Mouse (Mus musculus): ENCODE data around the gene Alkbh4. TPM values are rescaled to one million over a fixed set of nuclear protein-coding genes. Genes with fewer than 3 reads are reported as not detected.
"Not testable (repeated sequence)": the region's sequence is repeated elsewhere in the genome, so short reads cannot be mapped to it uniquely, and the experiment has no call there.

Alkbh4 gene
- polyA plus RNA-seq, 1 experiment from 2014 or later = 22.4 TPM

GRCm38 (mm10) chr5:136113546-136113945, 22.4 kb upstream of the Alkbh4 start:
- not testable (repeated sequence) for H3K4me2 ChIP-seq; H3K27me3 ChIP-seq; H3K36me3 ChIP-seq; H3K4me3 ChIP-seq; ATAC-seq (ENCODE audit: low read depth); H3K9ac ChIP-seq; H3K27ac ChIP-seq (replicated peaks); H3K9me3 ChIP-seq
- WGBS = 52% methylated on average over 4 of the region's 4 CpGs
- H3K4me1 ChIP-seq (replicated peaks) = peaks cover 24% of the 10 kb centered on the region

GRCm38 (mm10) chr5:136115891-136116783, 19.8 kb upstream of the Alkbh4 start, which contains the start of gene Polr2j:
TSS of gene Polr2j (plus strand) at chr5:136116631.
- no peaks in the 10 kb centered on the region for H3K9me3 ChIP-seq
- 3% methylated on average over 42 of the region's 42 CpGs for WGBS
- H3K4me1 ChIP-seq (replicated peaks) = peaks cover 27% of the 10 kb centered on the region
- H3K9ac ChIP-seq = peak within 1 kb of the TSS; percentile 87
- H3K27ac ChIP-seq (replicated peaks) = peak within 1 kb of the TSS; percentile 78
- ATAC-seq (ENCODE audit: low read depth) = peak; percentile 95
- peak within 1 kb of the TSS; percentile 97 for H3K4me3 ChIP-seq
- H3K4me2 ChIP-seq = peak within 1 kb of the TSS; percentile 78
- peaks cover 17% of the 10 kb centered on the region for H3K36me3 ChIP-seq
- H3K27me3 ChIP-seq = no peaks in the 10 kb centered on the region

GRCm38 (mm10) chr5:136116784-136117112, 19.2 kb upstream of the Alkbh4 start:
- H3K27ac ChIP-seq (replicated peaks) = peak overlapping the region; percentile 78
- H3K9me3 ChIP-seq = no peaks in the 10 kb centered on the region
- peak overlapping the region; percentile 87 for H3K9ac ChIP-seq
- peak overlapping the region; percentile 78 for H3K4me2 ChIP-seq
- H3K4me1 ChIP-seq (replicated peaks) = peaks cover 27% of the 10 kb centered on the region
- ATAC-seq (ENCODE audit: low read depth) = peak; percentile 65
- H3K27me3 ChIP-seq = no peaks in the 10 kb centered on the region
- H3K4me3 ChIP-seq = peak overlapping the region; percentile 97
- H3K36me3 ChIP-seq = peaks cover 23% of the 10 kb centered on the region
- WGBS = 0% methylated on average over 22 of the region's 22 CpGs

GRCm38 (mm10) chr5:136122165-136122564, 13.8 kb upstream of the Alkbh4 start:
- WGBS = 88% methylated on average over 10 of the region's 10 CpGs
- no peak for ATAC-seq (ENCODE audit: low read depth)
- H3K4me2 ChIP-seq = no peak overlapping the region
- no peaks in the 10 kb centered on the region for H3K9me3 ChIP-seq
- H3K36me3 ChIP-seq = peaks cover 77% of the 10 kb centered on the region
- no peaks in the 10 kb centered on the region for H3K27me3 ChIP-seq
- H3K4me1 ChIP-seq (replicated peaks) = peaks cover 17% of the 10 kb centered on the region
- H3K9ac ChIP-seq = no peak overlapping the region
- H3K4me3 ChIP-seq = no peak overlapping the region
- no peak overlapping the region for H3K27ac ChIP-seq (replicated peaks)

GRCm38 (mm10) chr5:136136292-136136990, 495 bp downstream of the Alkbh4 start:
- Histone ChIP-seq H3K9me3 (no peaks in the 10 kb centered on the region), H3K27ac (replicated peaks) (0 out of 2 replicates have a peak overlapping the region, but pooled peaks have one; percentile 25), H3K4me1 (replicated peaks) (peaks cover 33% of the 10 kb centered on the region), H3K4me3 (peak overlapping the region; percentile 77), H3K9ac (peak overlapping the region; percentile 78), H3K4me2 (peak overlapping the region; percentile 70), H3K27me3 (no peaks in the 10 kb centered on the region), H3K36me3 (peaks cover 54% of the 10 kb centered on the region)
- 10% methylated on average over 20 of the region's 20 CpGs for WGBS
- 0 out of 2 replicates have a peak, but pooled peaks have one; percentile 13 for ATAC-seq (ENCODE audit: low read depth)

GRCm38 (mm10) chr5:136137658-136138274, 1.8 kb downstream of the Alkbh4 start:
- Histone ChIP-seq H3K27ac (replicated peaks) (no peak overlapping the region), H3K9me3 (no peaks in the 10 kb centered on the region), H3K4me3 (0 out of 2 replicates have a peak overlapping the region, but pooled peaks have one; percentile 77), H3K4me1 (replicated peaks) (peaks cover 33% of the 10 kb centered on the region), H3K36me3 (peaks cover 52% of the 10 kb centered on the region), H3K4me2 (0 out of 2 replicates have a peak overlapping the region, but pooled peaks have one; percentile 70), H3K27me3 (no peaks in the 10 kb centered on the region), H3K9ac (no peak overlapping the region)
- 76% methylated on average over 13 of the region's 13 CpGs for WGBS
- ATAC-seq (ENCODE audit: low read depth) = no peak

GRCm38 (mm10) chr5:136139393-136139792, 3.4 kb downstream of the Alkbh4 start:
- H3K4me3 ChIP-seq = no peak overlapping the region
- peaks cover 41% of the 10 kb centered on the region for H3K36me3 ChIP-seq
- no peak overlapping the region for H3K27ac ChIP-seq (replicated peaks)
- no peaks in the 10 kb centered on the region for H3K27me3 ChIP-seq
- WGBS = 96% methylated on average over 13 of the region's 13 CpGs
- H3K9me3 ChIP-seq = no peaks in the 10 kb centered on the region
- no peak overlapping the region for H3K4me2 ChIP-seq
- no peak for ATAC-seq (ENCODE audit: low read depth)
- H3K4me1 ChIP-seq (replicated peaks) = peaks cover 32% of the 10 kb centered on the region
- no peak overlapping the region for H3K9ac ChIP-seq

- peaks cover 41% of the 10 kb centered on the region for H3K36me3 ChIP-seq
- ATAC-seq (ENCODE audit: low read depth) = no peak
- no peaks in the 10 kb centered on the region for H3K9me3 ChIP-seq
- WGBS = 90% methylated on average over 10 of the region's 10 CpGs
- no peak overlapping the region for H3K4me2 ChIP-seq
- peaks cover 25% of the 10 kb centered on the region for H3K4me1 ChIP-seq (replicated peaks)
- H3K4me3 ChIP-seq = no peak overlapping the region
- no peak overlapping the region for H3K9ac ChIP-seq
- no peaks in the 10 kb centered on the region for H3K27me3 ChIP-seq
- no peak overlapping the region for H3K27ac ChIP-seq (replicated peaks)
These were observed 4.1 kb downstream of the Alkbh4 start for GRCm38 (mm10) chr5:136140057-136140482.

GRCm38 (mm10) chr5:136142746-136143145, 6.8 kb downstream of the Alkbh4 start:
- peaks cover 41% of the 10 kb centered on the region for H3K36me3 ChIP-seq
- 89% methylated on average over 5 of the region's 5 CpGs for WGBS
- no peak overlapping the region for H3K4me2 ChIP-seq
- H3K9me3 ChIP-seq = no peaks in the 10 kb centered on the region
- ATAC-seq (ENCODE audit: low read depth) = no peak
- peaks cover 6% of the 10 kb centered on the region; the same call in 1 of the 2 replicates for H3K4me1 ChIP-seq (replicated peaks)
- no peak overlapping the region for H3K4me3 ChIP-seq
- no peak overlapping the region for H3K27ac ChIP-seq (replicated peaks)
- no peaks in the 10 kb centered on the region for H3K27me3 ChIP-seq
- H3K9ac ChIP-seq = no peak overlapping the region

- H3K4me1 ChIP-seq (replicated peaks) = 0 out of 2 replicates have a peak, but pooled peaks cover 4% of the 10 kb centered on the region
- H3K36me3 ChIP-seq = peaks cover 41% of the 10 kb centered on the region
- WGBS = 88% methylated on average over 6 of the region's 6 CpGs
- no peak for ATAC-seq (ENCODE audit: low read depth)
- H3K4me2 ChIP-seq = no peak overlapping the region
- H3K27ac ChIP-seq (replicated peaks) = no peak overlapping the region
- no peaks in the 10 kb centered on the region for H3K27me3 ChIP-seq
- H3K4me3 ChIP-seq = no peak overlapping the region
- H3K9me3 ChIP-seq = no peaks in the 10 kb centered on the region
- H3K9ac ChIP-seq = no peak overlapping the region
These were observed 7.3 kb downstream of the Alkbh4 start for GRCm38 (mm10) chr5:136143161-136143755.

GRCm38 (mm10) chr5:136144606-136145430, 8.9 kb downstream of the Alkbh4 start:
- H3K36me3 ChIP-seq = peaks cover 28% of the 10 kb centered on the region
- ATAC-seq (ENCODE audit: low read depth) = no peak
- WGBS = 58% methylated on average over 12 of the region's 12 CpGs

More at GRCm38 (mm10) chr5:136144606-136145430, 8.9 kb downstream of the Alkbh4 start:
- Histone ChIP-seq H3K9ac (no peak overlapping the region), H3K4me2 (no peak overlapping the region), H3K27ac (replicated peaks) (no peak overlapping the region), H3K27me3 (no peaks in the 10 kb centered on the region), H3K9me3 (no peaks in the 10 kb centered on the region), H3K4me3 (no peak overlapping the region), H3K4me1 (replicated peaks) (no peaks in the 10 kb centered on the region)
